Mouse (Mus musculus) embryonic facial prominence, embryonic 15.5 days (tissue): ENCODE results near the gene Acadm. TPM values are rescaled to one million over a fixed set of nuclear protein-coding genes. Genes with fewer than 3 reads are reported as not detected.

ENCODE experiments used
- ATAC-seq: fragments of 200-750 bp; cut with Nextera tagmentation; 2 replicates; pipeline ENCODE4 v1.8.0; 2017; ENCODE audit warnings: low read depth, moderate TSS enrichment; ENCODE audit not compliant: insufficient number of reproducible peaks, low FRiP score, low TSS enrichment
- H3K27ac ChIP-seq: fragments of 300-500 bp; sonication (generic); replicated peaks from 2 replicates; pipeline ENCODE4 v1.5.1; 2015; ENCODE audit warnings: mild to moderate bottlenecking, inconsistent platforms
- H3K27me3 ChIP-seq: fragments of 300-500 bp; sonication (generic); 2 replicates; pipeline ENCODE4 v1.6.1; 2015; ENCODE audit warnings: inconsistent platforms
- H3K36me3 ChIP-seq: fragments of 300-500 bp; sonication (generic); 2 replicates; pipeline ENCODE4 v1.6.1; 2015; ENCODE audit warnings: mild to moderate bottlenecking, inconsistent platforms
- H3K4me1 ChIP-seq: fragments of 300-500 bp; sonication (generic); 2 replicates; pipeline ENCODE4 v1.6.1; 2015; ENCODE audit warnings: inconsistent platforms
- H3K4me2 ChIP-seq: fragments of 300-500 bp; sonication (generic); replicated peaks from 2 replicates; pipeline ENCODE4 v1.6.1; 2015; ENCODE audit warnings: mild to moderate bottlenecking, inconsistent platforms
- H3K4me3 ChIP-seq: fragments of 300-500 bp; sonication (generic); replicated peaks from 2 replicates; pipeline ENCODE4 v1.5.1; 2015; ENCODE audit warnings: mild to moderate bottlenecking, inconsistent platforms
- H3K9ac ChIP-seq: fragments of 300-500 bp; sonication (generic); 2 replicates; pipeline ENCODE4 v1.6.1; 2015; ENCODE audit warnings: inconsistent platforms
- H3K9me3 ChIP-seq: fragments of 300-500 bp; sonication (generic); replicated peaks from 2 replicates; pipeline ENCODE4 v1.6.1; 2016; ENCODE audit warnings: inconsistent platforms
- WGBS: fragments of 180-500 bp; shearing (Covaris S2); methylation state at CpG from one replicate; pipeline ENCODE4 v1.1.7; 2015; 5-methylcytosine and 5-hydroxymethylcytosine counted together
- polyA plus RNA-seq: library from polyadenylated mRNA; unstranded; fragments of >200 nt; fragmentation: Nextera tagmentation; extraction: Ambion mirVana; gene quantifications from 2 replicates; pipeline ENCODE4 v1.2.1, GENCODE M21; 2015

Acadm gene
- polyA plus RNA-seq, 1 experiment from 2014 or later, result 76.8 TPM

GRCm38 (mm10) chr3:153940021-153940420 lies 4.4 kb downstream of the Acadm start:
- Histone ChIP-seq H3K4me2 (no peak overlapping the region), H3K27me3 (no peaks in the 10 kb centered on the region), H3K9me3 (no peaks in the 10 kb centered on the region), H3K4me3 (no peak overlapping the region), H3K9ac (no peak overlapping the region), H3K36me3 (peaks cover 31% of the 10 kb centered on the region), H3K27ac (no peak overlapping the region), H3K4me1 (peaks cover 10% of the 10 kb centered on the region)
- ATAC-seq, result no peak
- WGBS, result 68% methylated on average over 8 of the region's 8 CpGs

GRCm38 (mm10) chr3:153937116-153937810 lies 7.2 kb downstream of the Acadm start:
- Histone ChIP-seq H3K9ac (no peak overlapping the region), H3K27me3 (no peaks in the 10 kb centered on the region), H3K4me3 (no peak overlapping the region), H3K4me1 (no peaks in the 10 kb centered on the region), H3K4me2 (no peak overlapping the region), H3K9me3 (no peaks in the 10 kb centered on the region), H3K36me3 (peaks cover 56% of the 10 kb centered on the region), H3K27ac (no peak overlapping the region)
- no peak for ATAC-seq
- 90% methylated on average over 17 of the region's 17 CpGs for WGBS

GRCm38 (mm10) chr3:153935878-153936277 lies 8.6 kb downstream of the Acadm start:
- H3K27me3 ChIP-seq, result no peaks in the 10 kb centered on the region
- H3K4me1 ChIP-seq, result no peaks in the 10 kb centered on the region
- H3K9ac ChIP-seq, result no peak overlapping the region
- H3K27ac ChIP-seq, result no peak overlapping the region
- WGBS, result 86% methylated on average over 9 of the region's 9 CpGs
- no peaks in the 10 kb centered on the region for H3K9me3 ChIP-seq
- ATAC-seq, result no peak
- no peak overlapping the region for H3K4me2 ChIP-seq
- H3K4me3 ChIP-seq, result no peak overlapping the region
- peaks cover 62% of the 10 kb centered on the region for H3K36me3 ChIP-seq

GRCm38 (mm10) chr3:153932461-153932860 lies 12.0 kb downstream of the Acadm start:
- no peak overlapping the region for H3K9ac ChIP-seq
- no peak overlapping the region for H3K27ac ChIP-seq
- H3K27me3 ChIP-seq, result no peaks in the 10 kb centered on the region
- H3K4me3 ChIP-seq, result no peak overlapping the region
- ATAC-seq, result no peak
- 85% methylated on average over 5 of the region's 5 CpGs for WGBS
- H3K4me2 ChIP-seq, result no peak overlapping the region
- H3K36me3 ChIP-seq, result peaks cover 71% of the 10 kb centered on the region
- H3K9me3 ChIP-seq, result no peaks in the 10 kb centered on the region
- no peaks in the 10 kb centered on the region for H3K4me1 ChIP-seq

GRCm38 (mm10) chr3:153929526-153929925 lies 14.9 kb downstream of the Acadm start:
- Histone ChIP-seq H3K9me3 (no peaks in the 10 kb centered on the region), H3K27me3 (no peaks in the 10 kb centered on the region), H3K4me1 (no peaks in the 10 kb centered on the region), H3K27ac (no peak overlapping the region), H3K9ac (no peak overlapping the region), H3K4me2 (no peak overlapping the region), H3K4me3 (no peak overlapping the region), H3K36me3 (peaks cover 70% of the 10 kb centered on the region)
- ATAC-seq, result no peak
- WGBS, result 94% methylated on average over 11 of the region's 11 CpGs

- ATAC-seq, result no peak
- no peaks in the 10 kb centered on the region for H3K4me1 ChIP-seq
- H3K27ac ChIP-seq, result no peak overlapping the region
- 91% methylated on average over 7 of the region's 7 CpGs for WGBS
- H3K9ac ChIP-seq, result no peak overlapping the region
- H3K36me3 ChIP-seq, result peaks cover 59% of the 10 kb centered on the region
- H3K27me3 ChIP-seq, result no peaks in the 10 kb centered on the region
- H3K9me3 ChIP-seq, result no peaks in the 10 kb centered on the region
- H3K4me2 ChIP-seq, result no peak overlapping the region
- H3K4me3 ChIP-seq, result no peak overlapping the region
Measured at GRCm38 (mm10) chr3:153926333-153926732, 18.1 kb downstream of the Acadm start.

- H3K4me3 ChIP-seq, result no peak overlapping the region
- H3K4me1 ChIP-seq, result no peaks in the 10 kb centered on the region
- H3K9me3 ChIP-seq, result no peaks in the 10 kb centered on the region
- no peaks in the 10 kb centered on the region for H3K27me3 ChIP-seq
- peaks cover 30% of the 10 kb centered on the region for H3K36me3 ChIP-seq
- H3K27ac ChIP-seq, result no peak overlapping the region
- 92% methylated on average over 10 of the region's 10 CpGs for WGBS
- H3K9ac ChIP-seq, result no peak overlapping the region
- ATAC-seq, result no peak
- H3K4me2 ChIP-seq, result no peak overlapping the region
Measured at GRCm38 (mm10) chr3:153921147-153921910, 23.1 kb downstream of the Acadm start.

- no peak overlapping the region for H3K4me2 ChIP-seq
- H3K36me3 ChIP-seq, result peaks cover 6% of the 10 kb centered on the region; the same call in 1 of the 2 replicates
- H3K4me3 ChIP-seq, result no peak overlapping the region
- no peak overlapping the region for H3K9ac ChIP-seq
- no peak for ATAC-seq
- no peaks in the 10 kb centered on the region for H3K4me1 ChIP-seq
- H3K27ac ChIP-seq, result no peak overlapping the region
- no peaks in the 10 kb centered on the region for H3K27me3 ChIP-seq
- WGBS, result 3% methylated on average over 1 of the region's 1 CpGs
- H3K9me3 ChIP-seq, result no peaks in the 10 kb centered on the region
Measured at GRCm38 (mm10) chr3:153917200-153917599, 27.2 kb downstream of the Acadm start.

- peaks cover 28% of the 10 kb centered on the region for H3K36me3 ChIP-seq
- no peaks in the 10 kb centered on the region for H3K9me3 ChIP-seq
- 46% methylated on average over 6 of the region's 6 CpGs for WGBS
- ATAC-seq, result no peak
- peaks cover 23% of the 10 kb centered on the region for H3K4me1 ChIP-seq
- no peaks in the 10 kb centered on the region for H3K27me3 ChIP-seq
- peak overlapping the region; percentile 95 for H3K27ac ChIP-seq
- H3K4me2 ChIP-seq, result peak overlapping the region; percentile 74
- H3K4me3 ChIP-seq, result peak overlapping the region; percentile 90
- peak overlapping the region; percentile 39 for H3K9ac ChIP-seq
Measured at GRCm38 (mm10) chr3:153913510-153914243, 30.8 kb downstream of the Acadm start.

- peak within 1 kb of the TSS; percentile 93 for H3K9ac ChIP-seq
- WGBS, result under 1% methylated on average over 65 of the region's 65 CpGs
- peaks cover 27% of the 10 kb centered on the region for H3K4me1 ChIP-seq
- H3K9me3 ChIP-seq, result no peaks in the 10 kb centered on the region
- peak within 1 kb of the TSS; percentile 74 for H3K4me2 ChIP-seq
- peak within 1 kb of the TSS; percentile 90 for H3K4me3 ChIP-seq
- H3K36me3 ChIP-seq, result peaks cover 37% of the 10 kb centered on the region
- H3K27me3 ChIP-seq, result no peaks in the 10 kb centered on the region
- H3K27ac ChIP-seq, result peak within 1 kb of the TSS; percentile 95
- ATAC-seq, result peak; percentile 96
Measured at GRCm38 (mm10) chr3:153912546-153913509, 31.6 kb downstream of the Acadm start, which contains the start of gene Rabggtb. Gene Rabggtb (minus strand): TSS chr3:153913009.
